Mouse (Mus musculus): ENCODE results near the gene Tbx15. TPM values are rescaled to one million over a fixed set of nuclear protein-coding genes. Genes with fewer than 3 reads are reported as not detected.
"Not testable (repeated sequence)": the region's sequence is repeated elsewhere in the genome, so short reads cannot be mapped to it uniquely, and the experiment has no call there.

The Tbx15 gene
- polyA plus RNA-seq, 1 experiment from 2014 or later: 16.0 TPM

DNA sequence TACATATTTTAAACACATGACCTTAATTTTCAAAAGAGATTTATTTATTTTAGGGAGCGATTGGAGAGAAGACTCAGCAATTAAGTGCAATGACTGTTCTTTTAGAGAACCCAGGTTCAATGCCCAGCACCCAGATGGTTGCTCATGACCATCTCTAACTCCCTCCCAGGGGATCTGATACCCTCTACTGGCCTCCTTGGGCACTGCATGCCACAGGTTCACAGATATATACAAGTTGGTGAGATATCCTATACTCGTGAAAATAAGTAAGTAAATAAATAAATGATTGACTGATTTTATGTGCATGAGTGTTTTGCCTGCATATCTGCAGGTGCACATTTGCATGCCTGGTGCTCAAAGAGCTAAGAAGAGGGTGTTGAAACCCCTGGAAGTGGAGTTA is 48.1 kb downstream of the Tbx15 start:
- Histone ChIP-seq H3K4me1 (peaks cover 10% of the 10 kb centered on the region), H3K9ac (no peak overlapping the region), H3K4me2 (no peak overlapping the region), H3K9me3 (no peaks in the 10 kb centered on the region), H3K4me3 (no peak overlapping the region), H3K36me3 (no peaks in the 10 kb centered on the region), H3K27me3 (no peaks in the 10 kb centered on the region), H3K27ac (no peak overlapping the region)
- 42% methylated on average over 2 of the region's 2 CpGs for WGBS
- ATAC-seq (ENCODE audit: insufficient number of reproducible peaks, insufficient read depth, low FRiP score, low TSS enrichment, low read depth): no peak

DNA sequence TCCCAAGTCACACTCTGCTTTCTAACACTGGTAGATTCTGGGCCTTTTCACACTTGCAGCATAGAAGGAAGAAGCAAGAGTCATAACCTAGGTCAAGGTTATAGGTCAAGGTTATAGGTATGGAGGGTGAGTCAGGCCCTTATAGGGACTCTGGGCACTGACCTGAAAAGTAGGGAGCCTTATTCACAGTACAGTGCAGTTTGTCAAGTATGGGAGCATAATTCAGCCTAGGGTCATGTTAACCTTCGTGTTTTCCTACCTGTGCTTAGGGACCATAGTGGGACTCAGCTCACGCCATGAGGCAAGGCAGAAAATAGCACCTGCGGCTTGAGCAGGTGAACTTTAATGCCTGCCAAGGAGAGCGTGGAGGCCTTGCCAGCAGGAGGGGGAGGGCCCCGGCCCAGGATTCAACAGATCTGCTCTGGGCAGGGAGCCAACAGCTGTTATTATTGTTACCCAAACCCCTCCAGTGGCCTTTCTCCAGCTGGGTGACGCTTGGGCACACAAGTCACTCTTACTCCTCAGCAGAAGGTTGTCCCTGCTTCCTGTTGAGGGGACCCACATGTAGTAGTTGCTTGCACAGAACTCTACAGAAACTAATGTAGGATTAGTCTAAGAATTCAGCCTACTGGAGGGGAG is 50.0 kb downstream of the Tbx15 start:
- Histone ChIP-seq H3K27ac (no peak overlapping the region), H3K9ac (no peak overlapping the region), H3K4me2 (no peak overlapping the region), H3K4me3 (no peak overlapping the region), H3K27me3 (no peaks in the 10 kb centered on the region), H3K4me1 (peaks cover 10% of the 10 kb centered on the region), H3K36me3 (no peaks in the 10 kb centered on the region), H3K9me3 (no peaks in the 10 kb centered on the region)
- no peak for ATAC-seq (ENCODE audit: insufficient number of reproducible peaks, insufficient read depth, low FRiP score, low TSS enrichment, low read depth)
- 34% methylated on average over 6 of the region's 6 CpGs for WGBS

DNA sequence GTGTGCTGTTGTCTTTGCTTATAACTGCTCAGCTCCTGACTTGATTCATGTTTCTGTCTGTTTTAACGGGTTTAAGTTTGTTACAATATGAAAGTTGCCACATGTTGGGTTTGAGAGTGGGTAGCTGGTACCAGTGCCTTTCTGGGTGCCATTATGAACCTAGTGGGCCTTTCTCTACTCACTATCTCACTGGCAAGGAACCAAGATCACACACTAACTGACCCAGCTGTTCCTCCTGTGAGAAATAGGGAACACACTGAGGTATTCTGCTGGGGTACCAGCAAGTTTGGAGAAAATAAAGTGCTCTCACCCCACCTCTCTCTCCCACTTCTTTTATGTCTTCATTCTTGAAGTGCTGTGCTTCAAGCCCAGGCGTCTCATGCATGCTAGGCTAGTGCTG is 50.7 kb downstream of the Tbx15 start:
- Histone ChIP-seq H3K9ac (no peak overlapping the region), H3K36me3 (no peaks in the 10 kb centered on the region), H3K4me3 (no peak overlapping the region), H3K4me1 (peaks cover 10% of the 10 kb centered on the region), H3K9me3 (no peaks in the 10 kb centered on the region), H3K27ac (no peak overlapping the region), H3K27me3 (no peaks in the 10 kb centered on the region), H3K4me2 (no peak overlapping the region)
- WGBS: 89% methylated on average over 2 of the region's 2 CpGs
- no peak for ATAC-seq (ENCODE audit: insufficient number of reproducible peaks, insufficient read depth, low FRiP score, low TSS enrichment, low read depth)

DNA sequence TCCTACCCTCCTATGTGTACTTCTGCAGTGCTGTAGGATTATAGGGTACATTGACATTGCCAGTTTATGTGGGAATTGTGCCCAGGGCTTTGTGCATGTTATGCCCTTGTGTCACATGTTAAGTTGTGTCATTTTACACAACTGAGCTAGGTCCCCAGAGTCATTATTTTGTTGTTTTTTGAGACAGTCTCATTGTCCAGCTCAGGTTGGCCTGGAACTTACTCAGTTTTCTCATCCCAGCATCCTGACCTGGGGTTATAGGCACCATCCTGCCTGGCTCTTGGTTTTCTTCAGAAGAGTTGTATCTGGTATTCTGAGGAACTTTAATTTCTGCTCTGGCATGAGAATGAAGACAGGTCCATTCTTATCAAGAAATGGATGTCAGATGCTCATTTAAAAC is 51.2 kb downstream of the Tbx15 start:
- H3K27me3 ChIP-seq: no peaks in the 10 kb centered on the region
- H3K4me2 ChIP-seq: no peak overlapping the region
- H3K36me3 ChIP-seq: no peaks in the 10 kb centered on the region
- no peak overlapping the region for H3K27ac ChIP-seq
- no peak overlapping the region for H3K9ac ChIP-seq
- peaks cover 10% of the 10 kb centered on the region for H3K4me1 ChIP-seq
- no peak overlapping the region for H3K4me3 ChIP-seq
- no peaks in the 10 kb centered on the region for H3K9me3 ChIP-seq
- ATAC-seq (ENCODE audit: insufficient number of reproducible peaks, insufficient read depth, low FRiP score, low TSS enrichment, low read depth): no peak

DNA sequence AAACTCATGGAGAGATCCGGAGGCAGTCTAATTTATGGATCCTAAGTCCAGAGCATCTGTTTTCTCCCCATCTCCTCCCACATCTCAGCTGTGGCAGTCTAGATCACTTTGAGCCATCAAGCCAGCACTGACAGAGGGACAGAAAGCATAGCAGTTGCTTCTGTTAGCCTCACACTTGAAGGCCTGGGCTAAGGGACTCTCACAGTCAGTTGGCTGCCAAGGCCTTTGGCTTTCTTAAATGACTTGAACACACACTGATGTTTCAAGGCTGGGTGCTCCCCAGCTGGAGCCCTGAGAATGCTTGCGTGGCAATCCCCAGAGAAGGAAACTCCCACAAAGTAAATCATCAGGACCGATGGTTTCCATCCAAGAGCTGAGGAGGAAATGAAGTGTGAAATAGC is 52.4 kb downstream of the Tbx15 start:
- Histone ChIP-seq H3K9ac (no peak overlapping the region), H3K4me1 (peaks cover 10% of the 10 kb centered on the region), H3K4me3 (no peak overlapping the region), H3K27me3 (no peaks in the 10 kb centered on the region), H3K9me3 (no peaks in the 10 kb centered on the region), H3K4me2 (no peak overlapping the region), H3K27ac (no peak overlapping the region), H3K36me3 (no peaks in the 10 kb centered on the region)
- ATAC-seq (ENCODE audit: insufficient number of reproducible peaks, insufficient read depth, low FRiP score, low TSS enrichment, low read depth): no peak
- 77% methylated on average over 3 of the region's 3 CpGs for WGBS

DNA sequence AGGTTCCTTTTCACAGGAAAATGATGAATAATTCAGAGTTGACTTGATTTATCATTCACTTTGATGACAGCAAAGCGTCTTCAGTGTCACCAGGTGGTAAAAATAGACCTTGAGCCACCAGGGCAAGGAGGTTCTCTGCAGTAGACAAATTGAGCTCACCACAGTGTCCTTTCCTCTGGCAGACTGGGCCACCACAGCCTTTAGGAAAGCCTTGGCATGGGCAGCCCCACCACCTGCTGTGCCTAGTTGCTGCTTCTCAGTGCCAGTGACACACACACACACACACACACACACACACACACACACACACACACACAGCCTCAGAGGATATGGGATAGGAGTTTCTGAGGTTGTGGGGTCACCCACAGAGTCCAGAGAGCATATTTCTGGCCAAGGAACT is 54.0 kb downstream of the Tbx15 start:
- H3K4me3 ChIP-seq; H3K36me3 ChIP-seq; H3K9ac ChIP-seq; H3K27ac ChIP-seq; H3K27me3 ChIP-seq; H3K4me2 ChIP-seq; H3K9me3 ChIP-seq; ATAC-seq (ENCODE audit: insufficient number of reproducible peaks, insufficient read depth, low FRiP score, low TSS enrichment, low read depth); H3K4me1 ChIP-seq: not testable (repeated sequence)
- 75% methylated on average over 1 of the region's 1 CpGs for WGBS

DNA sequence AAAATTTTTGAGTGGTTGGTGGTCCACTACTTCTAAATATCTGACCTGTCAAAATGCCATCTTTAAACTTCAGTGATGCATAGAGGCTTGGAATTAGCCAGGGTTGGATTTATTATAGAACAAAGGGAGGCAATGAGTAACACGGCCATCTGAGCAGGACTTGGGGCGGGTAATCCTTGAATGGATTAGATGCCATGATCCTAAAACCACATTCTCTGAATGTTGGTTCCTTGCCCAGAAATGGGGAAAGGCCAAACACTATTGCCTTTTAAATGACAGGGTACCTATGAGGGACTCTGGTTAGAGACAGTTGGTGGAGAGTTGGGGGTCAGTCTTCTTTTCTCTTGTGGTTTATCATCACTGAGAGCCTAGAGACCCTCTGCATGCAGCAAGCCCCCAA is 55.1 kb downstream of the Tbx15 start:
- no peaks in the 10 kb centered on the region for H3K36me3 ChIP-seq
- H3K4me1 ChIP-seq: peaks cover 2% of the 10 kb centered on the region
- ATAC-seq (ENCODE audit: insufficient number of reproducible peaks, insufficient read depth, low FRiP score, low TSS enrichment, low read depth): no peak
- no peak overlapping the region for H3K4me3 ChIP-seq
- H3K9me3 ChIP-seq: no peaks in the 10 kb centered on the region
- 33% methylated on average over 2 of the region's 2 CpGs for WGBS
- H3K27ac ChIP-seq: no peak overlapping the region
- H3K4me2 ChIP-seq: no peak overlapping the region
- no peak overlapping the region for H3K9ac ChIP-seq
- no peaks in the 10 kb centered on the region for H3K27me3 ChIP-seq

DNA sequence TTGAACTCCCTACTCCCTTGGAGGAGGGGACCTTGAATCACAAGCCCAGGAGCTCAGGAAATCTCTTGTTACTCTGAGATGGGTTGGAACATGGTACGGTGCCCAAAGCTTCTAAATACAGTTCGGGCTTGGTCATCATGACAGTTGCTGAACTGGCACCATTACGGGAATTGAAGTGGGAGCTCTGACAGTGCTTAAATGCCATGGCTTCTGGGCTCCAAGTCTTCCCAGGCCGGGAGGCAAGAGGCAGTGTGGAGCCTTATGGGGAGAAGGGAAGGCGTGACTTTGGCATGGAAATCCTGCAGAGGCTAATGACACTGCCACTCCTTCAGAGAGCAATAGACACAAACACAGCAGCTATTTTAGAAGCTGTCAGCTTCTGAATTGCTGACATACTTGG is 56.0 kb downstream of the Tbx15 start:
- no peak for ATAC-seq (ENCODE audit: insufficient number of reproducible peaks, insufficient read depth, low FRiP score, low TSS enrichment, low read depth)
- Histone ChIP-seq H3K27ac (no peak overlapping the region), H3K27me3 (no peaks in the 10 kb centered on the region), H3K9me3 (no peaks in the 10 kb centered on the region), H3K4me2 (no peak overlapping the region), H3K4me3 (no peak overlapping the region), H3K9ac (no peak overlapping the region), H3K36me3 (no peaks in the 10 kb centered on the region), H3K4me1 (no peaks in the 10 kb centered on the region; the same call in 1 of the 2 replicates)
- 88% methylated on average over 5 of the region's 5 CpGs for WGBS

DNA sequence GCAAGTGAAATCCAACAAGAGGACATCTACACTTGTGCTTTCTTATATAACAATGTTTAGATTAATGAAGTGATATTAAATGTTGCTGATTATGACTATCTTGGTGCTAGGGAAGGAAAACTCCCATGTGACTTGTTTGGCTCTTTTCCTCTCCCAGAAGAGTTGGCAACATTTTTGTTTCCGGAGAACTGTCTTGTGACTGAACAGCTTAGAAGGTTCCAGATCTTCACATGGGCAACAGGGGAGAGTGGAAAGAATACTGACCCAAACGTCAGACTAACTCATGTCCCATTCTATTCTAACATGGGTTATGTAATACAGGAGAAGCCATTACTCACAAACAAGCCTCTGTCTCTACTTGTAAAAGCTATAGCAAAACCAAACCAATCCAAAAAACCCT is 60.7 kb downstream of the Tbx15 start:
- Histone ChIP-seq H3K9me3 (no peaks in the 10 kb centered on the region), H3K4me3 (no peak overlapping the region), H3K4me2 (no peak overlapping the region), H3K27ac (no peak overlapping the region), H3K27me3 (no peaks in the 10 kb centered on the region), H3K36me3 (no peaks in the 10 kb centered on the region), H3K4me1 (no peaks in the 10 kb centered on the region; the same call in 1 of the 2 replicates), H3K9ac (no peak overlapping the region)
- WGBS: 83% methylated on average over 2 of the region's 2 CpGs
- ATAC-seq (ENCODE audit: insufficient number of reproducible peaks, insufficient read depth, low FRiP score, low TSS enrichment, low read depth): no peak

DNA sequence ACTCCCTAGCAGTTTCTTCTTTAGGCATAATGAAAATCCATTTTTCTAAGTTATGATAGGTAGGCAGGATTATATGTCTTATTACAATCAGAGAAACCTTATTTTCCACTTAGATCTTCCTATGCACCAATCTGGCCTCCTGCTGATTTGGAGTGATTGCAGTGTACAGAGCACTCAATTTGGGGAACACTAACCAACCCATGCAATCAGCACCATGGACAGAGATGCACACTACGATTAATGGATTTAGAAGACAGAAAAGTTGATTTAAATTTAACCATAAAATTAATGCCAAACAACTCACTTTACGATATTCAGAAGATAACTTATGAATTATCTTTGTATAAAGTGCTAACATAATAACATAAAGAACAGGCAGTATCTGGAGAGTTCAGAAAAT is 70.7 kb downstream of the Tbx15 start:
- 33% methylated on average over 2 of the region's 2 CpGs for WGBS

DNA sequence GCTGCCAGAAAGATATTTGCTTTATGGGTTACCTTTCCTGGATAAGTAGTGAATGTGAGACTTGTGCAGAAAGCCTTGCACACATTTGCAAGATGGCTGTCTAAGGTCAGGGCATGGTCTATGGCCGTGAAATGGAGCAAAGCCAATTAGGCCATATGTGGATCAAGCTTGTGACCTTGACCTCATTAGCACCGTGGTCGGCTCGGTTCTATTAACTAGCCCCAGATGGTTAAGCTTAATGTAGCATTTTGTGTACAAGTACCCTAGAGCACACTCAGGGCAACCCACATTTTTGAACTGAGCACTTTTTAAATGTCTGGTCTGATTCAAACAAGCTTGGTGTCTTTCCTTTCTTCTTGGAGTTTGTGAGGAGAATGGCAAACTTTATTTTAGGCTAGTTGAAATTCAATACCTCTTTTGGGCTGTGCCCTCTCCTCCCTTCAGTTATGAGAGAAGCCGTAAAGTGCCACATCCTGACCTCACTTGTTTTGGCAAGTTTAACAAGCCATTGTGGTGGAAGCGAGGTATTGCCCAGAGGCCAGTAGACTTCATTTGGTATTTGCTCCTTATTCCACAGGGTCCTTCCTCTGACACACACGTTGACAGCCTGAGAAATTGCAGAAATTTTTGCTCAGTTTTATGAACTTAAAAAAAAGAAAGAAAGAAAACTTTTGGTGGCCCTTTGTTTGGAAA is 71.9 kb downstream of the Tbx15 start:
- Histone ChIP-seq H3K36me3 (no peaks in the 10 kb centered on the region), H3K9ac (no peak overlapping the region), H3K4me2 (no peak overlapping the region), H3K27me3 (no peaks in the 10 kb centered on the region), H3K4me3 (no peak overlapping the region), H3K9me3 (no peaks in the 10 kb centered on the region), H3K27ac (no peak overlapping the region), H3K4me1 (no peaks in the 10 kb centered on the region)
- ATAC-seq (ENCODE audit: insufficient number of reproducible peaks, insufficient read depth, low FRiP score, low TSS enrichment, low read depth): no peak
- WGBS: 18% methylated on average over 7 of the region's 7 CpGs

More for the DNA sequence above, 70.7 kb downstream of the Tbx15 start:
- Histone ChIP-seq H3K27me3 (no peaks in the 10 kb centered on the region), H3K4me3 (no peak overlapping the region), H3K9me3 (no peaks in the 10 kb centered on the region), H3K36me3 (no peaks in the 10 kb centered on the region), H3K27ac (no peak overlapping the region), H3K9ac (no peak overlapping the region), H3K4me2 (no peak overlapping the region), H3K4me1 (no peaks in the 10 kb centered on the region)
- ATAC-seq (ENCODE audit: insufficient number of reproducible peaks, insufficient read depth, low FRiP score, low TSS enrichment, low read depth): no peak

DNA sequence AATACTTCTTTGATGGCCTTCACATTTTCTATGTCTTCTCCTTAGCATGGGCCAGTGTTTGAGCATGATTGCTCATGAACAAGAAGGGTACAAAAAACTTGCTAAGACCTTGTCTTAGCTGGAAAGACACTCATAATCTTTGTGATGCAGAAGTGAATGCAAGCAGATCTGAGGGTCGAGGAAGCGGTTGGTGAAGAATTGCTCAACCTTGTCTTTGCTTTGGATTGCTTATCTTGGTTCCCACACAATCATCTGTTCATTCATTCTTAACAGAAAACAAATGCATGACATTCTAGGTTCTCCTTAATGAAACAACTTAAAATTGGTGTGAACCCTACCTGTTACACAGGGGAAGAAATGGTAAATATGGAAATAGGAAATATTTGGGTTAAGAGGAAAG is 82.2 kb downstream of the Tbx15 start:
- no peaks in the 10 kb centered on the region for H3K36me3 ChIP-seq
- H3K27ac ChIP-seq: no peak overlapping the region
- H3K4me1 ChIP-seq: peaks cover 7% of the 10 kb centered on the region; the same call in 1 of the 2 replicates
- WGBS: 89% methylated on average over 2 of the region's 2 CpGs
- H3K4me2 ChIP-seq: no peak overlapping the region
- no peak overlapping the region for H3K9ac ChIP-seq
- H3K9me3 ChIP-seq: no peaks in the 10 kb centered on the region
- no peak for ATAC-seq (ENCODE audit: insufficient number of reproducible peaks, insufficient read depth, low FRiP score, low TSS enrichment, low read depth)
- no peak overlapping the region for H3K4me3 ChIP-seq
- H3K27me3 ChIP-seq: no peaks in the 10 kb centered on the region
